Mouse (Mus musculus): ENCODE results near the gene Kcnk10.
"Not testable (repeated sequence)": the region's sequence is repeated elsewhere in the genome, so short reads cannot be mapped to it uniquely, and the experiment has no call there.

The Kcnk10 gene

DNA sequence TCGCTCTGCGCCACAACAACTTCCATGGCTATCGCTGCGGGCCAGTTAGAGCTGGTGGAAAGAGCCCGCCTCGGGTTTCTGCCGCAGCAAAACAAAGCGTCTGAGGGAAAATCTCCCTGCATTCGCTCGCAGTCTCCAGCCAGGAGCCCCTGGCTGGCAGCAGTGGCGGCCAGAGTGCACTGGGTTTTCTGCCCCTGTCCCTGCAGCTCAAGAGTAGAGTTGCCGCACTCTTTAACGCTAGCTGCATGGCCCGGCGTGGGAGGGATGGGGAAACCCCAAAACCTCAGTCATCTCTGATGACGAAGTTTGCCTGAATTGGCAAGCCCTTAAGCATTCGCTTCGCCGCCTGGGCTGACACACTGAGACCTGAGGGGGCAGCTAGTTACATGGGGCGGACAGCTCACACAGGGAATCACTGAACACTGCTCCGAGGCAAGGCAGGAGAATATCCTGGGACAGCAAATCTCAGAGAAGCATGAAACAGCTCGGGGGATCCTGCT, at the start of gene Kcnk10:
TSS of gene Kcnk10 (minus strand) at position 450 of the 500 bp plus-strand sequence.
- DNase-seq (ENCODE audit: low spot score in 2 of 2): peak; percentile 34 to 63

DNA sequence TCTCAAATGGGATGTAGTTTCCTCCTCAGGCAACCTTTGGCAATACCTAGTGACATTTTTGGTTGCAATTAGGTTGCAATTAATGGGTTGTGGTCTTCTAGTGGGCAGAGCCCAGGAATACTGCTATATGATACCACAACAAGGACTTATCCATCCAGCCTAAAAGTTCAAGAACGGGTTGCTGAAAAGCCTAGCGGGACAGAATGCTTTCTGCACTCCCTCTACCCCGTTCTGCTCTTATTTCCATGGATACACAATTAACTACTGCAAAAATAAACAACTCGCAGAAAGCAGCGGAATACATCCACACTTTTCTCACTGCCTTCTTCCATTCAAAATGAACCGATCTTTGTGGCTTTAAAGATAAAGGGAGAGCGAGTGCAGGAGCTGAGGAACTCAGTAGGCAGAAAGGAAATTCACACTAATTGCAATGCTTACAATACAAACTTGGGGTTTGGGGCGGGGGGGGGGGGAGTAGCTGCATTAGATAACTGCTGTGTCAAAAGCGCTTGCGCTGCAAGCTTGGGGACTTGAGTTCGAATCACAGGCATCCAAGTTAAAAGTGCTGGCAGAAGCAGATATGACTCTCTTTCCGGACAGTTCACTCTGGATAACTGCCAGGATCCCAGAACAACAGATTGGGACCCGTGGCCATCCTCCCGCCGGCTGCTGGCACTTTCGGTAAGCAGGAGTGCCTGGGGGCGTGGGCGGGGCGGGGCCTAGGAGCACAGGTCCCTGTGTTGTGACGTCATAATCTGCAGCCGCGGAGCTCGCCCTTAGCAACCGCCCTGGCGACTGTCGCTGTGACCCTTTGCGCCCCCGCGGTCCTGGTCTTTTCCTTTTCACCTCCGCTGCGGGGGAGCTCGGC, 49.5 kb upstream of the Kcnk10 start, which contains the start of gene Spata7:
TSS of gene Spata7 (plus strand) at position 766 of the 868 bp plus-strand sequence.
- DNase-seq (ENCODE audit: low spot score in 2 of 2): peak; percentile 84 to 91

DNA sequence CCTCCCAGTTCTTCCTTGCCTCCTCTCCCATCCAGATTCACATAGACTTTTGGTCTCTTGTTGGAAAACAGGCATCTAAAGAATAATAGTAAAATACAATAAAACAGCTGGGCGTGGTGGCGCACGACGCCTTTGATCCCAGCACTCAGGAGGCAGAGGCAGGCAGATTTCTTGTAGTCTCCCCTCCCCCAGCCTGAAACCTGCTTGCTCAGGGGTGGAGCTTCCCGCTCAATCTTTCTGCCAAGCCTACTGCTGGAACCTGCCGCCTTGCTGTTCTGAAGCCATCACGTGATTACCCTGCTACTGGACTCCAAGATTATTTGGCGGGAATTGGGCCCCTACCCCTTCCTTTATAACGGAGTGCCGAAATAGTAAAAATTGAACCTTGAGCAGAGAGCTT, 45.2 kb upstream of the Kcnk10 start:
- not testable (repeated sequence) for DNase-seq (ENCODE audit: low spot score in 2 of 2)

DNA sequence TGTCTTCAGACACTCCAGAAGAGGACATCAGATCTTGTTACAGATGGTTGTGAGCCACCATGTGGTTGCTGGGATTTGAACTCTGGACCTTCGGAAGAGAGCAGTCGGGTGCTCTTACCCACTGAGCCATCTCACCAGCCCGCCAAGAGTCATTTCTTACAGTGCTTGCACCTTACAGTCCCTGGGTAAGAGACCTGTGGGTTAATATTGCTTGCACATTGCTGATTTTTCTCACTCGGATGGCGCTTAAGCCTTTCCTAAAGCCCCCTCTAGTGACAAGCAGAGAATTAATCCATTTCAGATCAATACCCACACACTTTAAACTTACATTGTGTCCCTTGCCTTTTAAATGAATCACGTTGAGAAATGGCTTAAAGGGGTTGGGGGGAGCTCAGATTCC, 42.8 kb upstream of the Kcnk10 start:
- DNase-seq (ENCODE audit: low spot score in 2 of 2): not testable (repeated sequence)

DNA sequence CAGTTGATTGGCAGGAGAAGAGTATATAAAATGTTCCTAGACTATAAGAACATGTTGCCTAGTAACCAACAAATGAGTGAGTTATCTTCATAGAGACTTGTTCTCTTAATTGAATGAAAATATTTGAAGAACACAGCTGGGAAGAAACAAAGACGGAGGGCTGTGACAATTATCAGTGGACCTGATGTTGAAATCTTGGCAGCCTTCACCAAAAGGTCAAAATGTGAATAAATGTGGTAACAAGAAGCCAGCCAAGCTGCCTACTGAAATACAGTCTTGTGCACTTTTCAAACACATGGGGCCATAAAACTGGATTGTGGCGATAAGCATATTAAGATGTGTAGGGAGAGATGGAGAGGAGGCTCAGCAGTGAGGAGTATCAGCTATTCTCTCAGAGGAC, 41.4 kb upstream of the Kcnk10 start:
- DNase-seq (ENCODE audit: low spot score in 2 of 2): no peak

DNA sequence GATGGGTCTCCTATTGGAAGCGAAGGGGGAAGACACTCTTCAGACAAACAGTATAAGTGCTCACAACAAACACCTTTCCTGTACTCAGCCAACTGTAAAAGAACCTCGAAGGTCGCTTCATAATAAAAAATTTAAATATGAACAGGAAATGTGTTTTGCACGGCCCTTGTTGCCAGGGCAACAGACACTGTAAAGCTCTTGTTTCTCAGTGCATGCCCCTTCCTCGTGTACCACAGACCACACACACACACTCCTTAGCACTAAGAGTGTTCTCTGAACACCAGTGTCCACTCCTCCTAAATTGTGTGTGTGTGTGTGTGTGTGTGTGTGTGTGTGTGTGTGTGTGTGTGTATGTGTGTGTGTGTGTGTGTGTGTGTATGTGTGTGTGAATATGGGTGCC, 37.6 kb upstream of the Kcnk10 start:
- no peak for DNase-seq (ENCODE audit: low spot score in 2 of 2)

DNA sequence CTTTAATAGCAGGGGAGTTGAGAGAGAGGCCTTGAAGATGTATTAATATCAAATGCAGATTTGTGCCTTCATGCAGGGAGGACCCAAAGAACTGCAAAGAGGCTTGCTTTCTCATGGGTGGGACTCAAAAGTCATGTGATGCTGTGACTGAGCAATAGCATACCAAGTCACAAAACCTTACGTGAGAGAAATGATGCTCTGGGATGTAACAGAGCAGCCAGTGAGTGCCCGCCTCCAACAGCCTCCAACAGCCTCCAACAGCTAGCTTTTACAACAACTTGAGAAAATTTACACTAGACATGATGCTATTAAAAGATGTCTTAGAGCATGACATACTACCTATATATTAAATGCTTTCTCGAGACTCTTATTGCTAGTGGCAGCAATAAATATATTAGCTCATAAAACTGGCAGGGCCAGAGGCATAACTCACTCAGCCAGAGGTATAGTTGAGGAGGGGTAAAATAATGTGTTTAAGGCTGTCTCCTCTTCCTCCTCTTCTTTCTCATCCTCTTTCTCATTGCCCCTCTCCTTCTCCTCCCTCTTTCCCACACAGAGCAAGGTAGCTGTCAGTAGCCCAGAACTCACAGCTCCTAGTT, 36.9 kb upstream of the Kcnk10 start:
- DNase-seq (ENCODE audit: low spot score in 2 of 2): no peak

DNA sequence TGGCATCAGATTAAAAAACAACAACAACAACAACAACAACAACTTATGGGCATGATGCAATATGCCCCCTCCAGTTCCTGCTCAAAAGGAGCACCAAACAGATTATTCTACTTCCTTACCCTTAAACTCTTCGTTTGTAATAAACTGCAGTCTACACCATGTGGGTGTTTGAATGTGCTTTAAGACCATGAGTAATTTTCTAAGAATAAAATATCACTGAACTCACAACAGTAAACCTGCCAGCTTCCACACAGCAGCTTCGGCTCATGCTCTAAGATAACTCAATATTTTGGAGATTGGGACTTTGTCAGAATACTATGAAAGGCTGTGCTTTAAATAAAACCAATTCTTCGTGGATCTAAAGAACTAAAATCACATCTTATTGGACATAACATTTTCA, 32.2 kb upstream of the Kcnk10 start:
- no peak for DNase-seq (ENCODE audit: low spot score in 2 of 2)

DNA sequence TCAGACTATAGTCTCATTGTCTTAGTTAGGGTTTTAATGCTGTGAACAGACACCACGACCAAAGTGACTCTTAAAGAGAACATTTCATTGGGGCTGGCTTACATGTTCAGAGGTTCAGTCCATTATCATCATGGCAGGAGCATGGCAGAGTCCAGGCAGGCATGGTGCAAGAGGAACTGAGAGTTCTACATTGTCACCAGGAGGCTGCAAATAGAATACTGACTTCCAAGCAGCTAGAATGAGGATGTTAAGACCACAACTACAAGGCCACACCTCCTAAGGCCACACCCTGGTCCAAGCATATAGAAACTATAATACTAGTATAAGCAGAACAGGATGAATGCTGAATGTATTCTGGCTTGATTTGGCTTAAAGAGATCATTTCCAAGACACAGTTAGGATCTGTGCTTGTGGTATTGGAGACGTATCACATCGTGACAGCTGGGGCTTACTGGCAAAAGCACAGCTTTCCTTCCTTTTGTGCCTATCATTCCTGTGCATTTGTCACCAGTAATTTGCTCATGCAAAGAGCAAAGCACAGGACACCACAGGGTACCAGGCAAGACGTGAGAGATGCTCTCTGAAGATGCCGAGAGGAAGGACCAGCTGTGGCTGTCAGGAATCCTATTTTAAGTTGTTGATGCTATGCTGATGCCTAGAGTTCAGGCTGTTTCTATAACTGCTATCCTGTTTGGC, 28.6 kb upstream of the Kcnk10 start:
- no peak for DNase-seq (ENCODE audit: low spot score in 2 of 2)

DNA sequence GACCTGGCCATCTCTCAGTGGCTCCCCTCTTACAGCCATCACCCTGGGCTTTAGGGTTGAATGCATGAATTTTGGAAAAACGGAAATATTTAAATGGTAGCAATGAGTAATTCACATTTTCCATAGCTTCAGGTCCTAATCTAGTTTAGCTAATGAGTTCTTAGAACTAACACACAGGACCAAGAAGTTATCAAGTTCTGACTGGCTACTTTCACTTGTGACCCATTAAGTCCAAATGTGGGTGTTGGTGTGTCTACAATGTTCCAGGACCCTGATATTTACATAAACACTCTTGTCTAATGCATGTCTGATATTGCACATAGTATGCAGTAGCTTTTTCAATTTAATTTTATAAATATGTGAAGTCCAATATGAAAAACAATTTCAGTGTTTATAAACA, 27.2 kb upstream of the Kcnk10 start:
- DNase-seq (ENCODE audit: low spot score in 2 of 2): no peak

DNA sequence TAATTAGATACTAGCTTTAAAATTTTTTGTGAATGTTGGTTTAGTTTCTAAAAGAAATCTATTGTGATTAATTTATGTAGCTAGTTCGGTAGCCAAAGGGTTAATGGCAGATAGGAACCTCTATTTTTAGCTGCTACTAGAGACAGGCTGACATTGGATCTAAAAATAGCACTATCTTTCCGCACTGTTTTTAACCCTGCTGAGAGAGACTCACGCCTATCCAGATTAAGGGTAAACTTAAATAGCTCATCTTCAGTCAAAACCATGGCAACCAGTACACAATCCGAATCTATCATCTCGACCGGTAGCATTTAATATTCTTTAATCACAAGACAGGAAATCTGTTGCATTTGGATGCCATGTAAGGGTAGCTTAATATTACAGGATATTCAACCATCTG, 24.0 kb upstream of the Kcnk10 start:
- DNase-seq (ENCODE audit: low spot score in 2 of 2): no peak

DNA sequence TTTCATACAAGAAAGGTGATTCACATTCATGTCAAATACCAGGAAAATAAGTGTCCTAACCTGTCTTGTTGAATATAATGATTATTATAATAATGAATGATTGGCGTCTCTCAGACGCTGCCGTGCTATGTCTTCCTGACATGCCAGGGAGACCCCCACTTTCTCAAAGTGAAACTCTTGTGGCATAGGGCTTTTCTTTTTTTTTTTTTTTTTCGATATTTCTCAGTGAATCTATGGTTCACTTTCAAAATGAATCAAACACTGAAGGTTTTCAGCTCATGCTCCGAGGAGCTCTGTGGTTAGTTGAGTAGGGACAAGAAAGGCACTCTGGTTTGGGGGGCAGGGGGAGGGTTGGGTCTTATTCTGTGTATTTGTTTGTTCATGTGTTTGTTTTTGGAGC, 22.8 kb upstream of the Kcnk10 start:
- no peak for DNase-seq (ENCODE audit: low spot score in 2 of 2)

DNA sequence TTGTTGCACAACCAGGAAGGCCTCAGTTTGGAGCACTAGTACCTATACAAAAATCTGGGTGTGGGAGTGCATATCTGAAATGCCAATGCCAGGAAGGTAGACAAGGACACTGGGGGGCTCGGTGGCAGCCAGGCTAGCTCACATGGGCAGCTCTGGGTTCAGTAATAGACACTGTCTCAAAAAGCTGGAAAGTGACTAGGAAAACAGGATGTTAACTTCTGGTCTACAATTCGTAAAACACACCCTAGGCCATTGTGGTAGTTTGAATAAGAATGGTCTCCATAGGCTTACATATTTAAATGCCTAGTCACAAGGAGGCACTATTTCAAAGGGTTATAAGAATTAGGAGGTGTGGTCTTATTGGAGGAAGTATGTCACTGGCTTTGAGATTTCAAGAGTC, 12.9 kb upstream of the Kcnk10 start:
- DNase-seq (ENCODE audit: low spot score in 2 of 2): no peak

DNA sequence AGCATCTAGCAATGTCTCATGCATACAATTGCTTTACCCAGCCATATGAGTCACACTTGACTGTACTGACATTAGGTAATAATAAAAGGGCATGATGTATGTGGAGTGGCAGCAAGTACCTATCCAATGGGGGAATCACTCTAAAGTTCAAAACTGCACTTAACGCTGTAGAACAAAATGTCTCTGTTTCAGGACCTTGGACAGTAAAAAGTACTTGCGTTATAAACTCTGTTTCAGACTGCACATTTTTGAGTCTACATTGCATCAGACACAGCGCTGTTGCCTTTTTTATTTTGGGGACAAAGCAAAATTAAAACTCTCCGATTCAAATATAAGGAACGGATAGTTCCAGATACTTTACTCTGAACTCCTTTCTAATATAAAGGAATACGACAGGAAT, 10.5 kb upstream of the Kcnk10 start:
- no peak for DNase-seq (ENCODE audit: low spot score in 2 of 2)

DNA sequence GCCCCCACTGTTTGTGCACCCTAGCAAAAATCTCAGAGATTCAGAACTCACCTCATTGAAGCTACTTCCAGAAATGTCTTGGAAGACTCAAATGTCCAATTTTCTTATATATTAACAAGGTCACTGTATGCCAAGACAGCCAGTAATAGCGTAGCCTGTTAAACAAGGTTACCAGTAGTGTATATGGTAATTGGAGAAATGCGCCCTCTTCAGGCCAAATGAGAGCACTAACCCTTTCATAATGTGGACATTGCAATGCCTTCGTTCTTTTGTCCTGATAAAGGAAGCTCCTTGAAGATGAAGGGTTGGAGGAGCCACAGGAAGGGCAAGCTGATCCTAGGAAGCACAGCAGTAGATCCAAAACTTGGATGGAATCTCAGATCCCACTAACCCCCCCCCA, 7.2 kb upstream of the Kcnk10 start:
- DNase-seq (ENCODE audit: low spot score in 2 of 2): no peak

DNA sequence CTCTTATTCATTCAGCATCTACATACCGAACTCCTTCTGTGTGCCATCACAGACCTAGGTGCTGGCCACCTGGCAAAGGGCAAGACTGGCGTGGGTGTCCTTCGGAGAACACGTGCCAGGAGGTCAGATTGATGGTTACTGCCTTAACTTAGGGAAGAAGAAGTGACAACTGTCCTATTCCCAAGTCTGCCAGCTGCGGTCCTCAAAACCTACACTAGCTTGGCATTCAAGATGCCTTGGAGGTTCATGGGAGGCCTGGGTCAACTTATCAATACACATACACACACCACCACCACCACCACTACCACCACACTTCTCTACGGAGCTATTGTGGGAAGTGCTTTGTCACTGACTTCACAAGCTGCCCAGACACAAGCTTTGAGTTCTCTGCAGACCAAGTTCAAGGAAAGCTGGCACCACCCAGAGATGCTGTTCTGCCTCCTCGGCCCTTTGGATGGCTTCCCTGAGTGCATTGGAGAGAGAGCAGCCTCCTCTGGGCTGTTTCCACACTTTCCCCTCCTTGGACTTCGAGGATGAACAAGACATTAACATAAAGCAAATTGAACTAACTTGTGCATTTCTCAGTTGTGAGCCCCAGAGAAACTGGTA, 2.1 kb downstream of the Kcnk10 start:
- no peak for DNase-seq (ENCODE audit: low spot score in 2 of 2)

DNA sequence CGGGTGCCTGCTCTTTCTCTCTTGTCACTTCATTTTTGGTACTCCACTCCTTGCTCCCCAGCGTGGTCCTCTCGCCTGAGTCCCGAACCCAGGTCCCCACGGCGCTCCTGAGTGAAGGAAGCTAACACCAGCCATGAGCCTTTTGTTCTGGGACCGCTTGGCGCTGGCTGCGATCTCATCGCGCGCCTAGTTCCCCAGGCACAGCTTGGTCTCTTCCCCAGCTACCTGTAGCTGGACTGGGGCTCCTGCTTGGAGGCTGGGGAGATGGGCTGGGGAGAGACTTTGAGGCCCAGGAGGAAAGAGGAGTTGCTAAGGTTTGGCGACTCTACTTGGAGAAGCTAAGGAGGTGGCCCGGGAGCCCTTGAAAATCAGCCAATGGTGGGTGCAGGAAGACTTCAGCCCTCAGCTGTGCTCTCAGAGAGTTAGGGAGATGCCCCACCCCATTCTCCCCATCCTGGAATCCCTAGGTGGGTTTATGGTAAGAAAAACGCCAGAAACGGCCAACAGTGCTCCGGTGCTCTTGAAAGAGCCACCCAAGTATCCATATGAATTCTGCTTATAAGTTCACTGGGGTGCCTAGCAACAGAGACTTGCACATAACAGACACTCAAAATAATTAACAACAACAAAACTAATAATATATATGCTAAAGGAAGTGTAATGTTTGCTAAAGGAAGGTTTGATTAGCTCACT, 2.8 kb downstream of the Kcnk10 start:
- DNase-seq (ENCODE audit: low spot score in 2 of 2): no peak

DNA sequence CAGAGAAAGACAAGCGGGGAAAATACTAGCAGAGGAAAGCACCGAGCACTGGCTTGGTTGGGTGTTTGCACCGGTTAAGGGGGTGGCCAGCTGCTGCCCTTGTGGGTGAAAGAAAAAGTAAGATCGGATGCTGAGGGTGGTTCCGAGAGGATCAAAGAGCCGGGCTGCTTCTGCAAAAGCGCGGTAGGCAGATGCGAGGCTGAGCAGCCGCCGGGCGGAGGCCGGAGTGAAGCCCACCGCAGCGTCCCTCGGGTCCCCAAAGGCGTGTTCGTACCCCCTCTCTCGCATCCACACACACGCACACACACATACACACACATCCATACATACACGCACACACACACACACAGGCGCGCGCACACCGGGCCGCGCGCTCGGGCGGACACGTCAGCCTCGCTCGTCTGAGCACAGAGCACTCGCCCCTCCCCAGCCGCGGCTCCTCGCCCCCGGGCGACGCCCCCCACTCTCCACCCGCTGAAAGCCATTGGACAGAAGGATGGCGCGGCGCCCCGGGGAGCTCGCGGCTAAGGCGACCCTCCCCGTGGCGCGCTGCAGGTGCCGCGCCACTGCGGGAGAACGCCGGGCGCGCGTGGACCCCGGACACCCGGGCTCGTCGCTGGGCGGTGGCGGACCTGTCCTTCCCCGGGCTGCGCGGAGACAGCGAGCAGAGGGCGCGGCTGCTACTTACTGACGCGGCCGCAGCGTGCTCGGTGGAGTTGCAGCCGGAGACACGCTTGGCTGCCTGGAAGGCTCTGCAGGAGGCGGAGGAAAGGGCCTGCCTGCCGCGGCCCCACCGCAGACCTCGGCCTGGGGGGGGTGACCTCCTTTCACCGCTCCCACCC, 3.5 kb downstream of the Kcnk10 start:
- DNase-seq (ENCODE audit: low spot score in 2 of 2): peak; percentile 67 to 80

DNA sequence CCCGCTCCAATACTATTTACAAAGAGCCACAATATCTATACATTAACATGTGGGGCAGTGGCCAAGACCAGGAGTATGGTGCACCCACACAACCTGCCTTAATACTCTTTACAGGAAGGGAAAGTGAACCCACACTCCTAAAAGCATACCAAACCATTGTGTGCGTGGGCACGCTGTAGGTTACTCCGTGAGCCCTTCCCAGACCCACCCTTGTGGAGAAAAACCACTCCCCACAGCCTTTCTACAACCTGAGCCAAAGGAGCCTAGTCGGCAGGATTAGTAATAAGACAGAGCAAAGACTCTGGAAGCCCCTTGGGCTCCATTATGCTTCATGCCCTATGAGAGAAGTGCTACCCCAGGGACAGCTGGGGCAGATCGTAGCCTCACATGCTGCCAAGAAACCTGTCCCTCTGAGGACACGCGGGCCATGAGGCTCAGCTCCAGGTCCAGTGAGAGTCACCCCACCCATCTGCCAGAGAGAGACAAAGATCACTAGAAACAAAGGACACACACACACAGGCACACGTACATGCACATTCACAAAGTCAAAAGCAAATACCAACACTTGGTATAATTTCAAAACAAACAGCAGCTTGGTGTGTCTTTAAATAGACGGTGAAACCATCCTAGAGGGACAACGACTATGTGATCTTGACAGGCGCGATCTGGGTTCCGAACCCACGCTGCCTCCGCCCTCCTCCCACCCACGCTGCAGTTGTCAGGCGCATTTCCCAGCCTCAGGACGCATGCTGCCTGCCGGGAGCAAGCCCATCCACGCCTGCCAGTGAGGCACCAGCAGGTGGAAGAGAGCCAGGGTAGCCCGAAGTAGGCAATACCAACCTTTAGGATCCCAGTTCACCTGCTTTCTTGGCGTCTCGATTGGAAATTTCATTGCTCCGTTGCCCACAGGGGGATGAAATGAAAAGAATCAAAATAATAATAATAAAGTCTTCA, 4.5 kb downstream of the Kcnk10 start:
- peak; percentile 84 to 89 for DNase-seq (ENCODE audit: low spot score in 2 of 2)
